Mouse (Mus musculus) liver, embryonic 14.5 days (tissue): ENCODE measurements around the gene Slc25a43. TPM values are rescaled to one million over a fixed set of nuclear protein-coding genes. Genes with fewer than 3 reads are reported as not detected.

ENCODE experiments used
- ATAC-seq: fragments of 200-750 bp; cut with Nextera tagmentation; 2 replicates; pipeline ENCODE4 v1.8.0; 2017; ENCODE audit warnings: moderate number of reproducible peaks, mild to moderate bottlenecking, moderate library complexity; ENCODE audit not compliant: insufficient read depth
- DNase-seq, 3 experiments: peaks; one replicate each; pipeline ENCODE4 v3.0.0-alpha.2; 2012 to 2013; ENCODE audit warnings: low read depth in 3 of 3, low spot score in 3 of 3
- H3K27ac ChIP-seq: fragments of 300-500 bp; sonication (generic); 2 replicates; pipeline ENCODE4 v1.5.1; 2014; ENCODE audit warnings: moderate library complexity, mild to moderate bottlenecking, control low read depth, inconsistent platforms
- H3K27me3 ChIP-seq: fragments of 300-500 bp; sonication (generic); 2 replicates; pipeline ENCODE4 v1.6.1; 2014; ENCODE audit warnings: mild to moderate bottlenecking, low read length, moderate library complexity; ENCODE audit not compliant: control insufficient read depth, insufficient read depth
- H3K36me3 ChIP-seq: fragments of 300-500 bp; sonication (generic); replicated peaks from 2 replicates; pipeline ENCODE4 v1.6.1; 2014; ENCODE audit warnings: low read depth; ENCODE audit not compliant: control insufficient read depth, insufficient read depth
- H3K4me1 ChIP-seq, 2 experiments: fragments of 200-500 bp in 1 of 2; fragments of 300-500 bp in 1 of 2; sonication (generic) in 1 of 2; replicated peaks; 2 replicates each; pipeline ENCODE4 v1.6.1; 2012 to 2014; ENCODE audit warnings: antibody characterized with exemption in 1 of 2, inconsistent platforms in 1 of 2, low read length in 1 of 2; ENCODE audit not compliant: control insufficient read depth in 2 of 2, insufficient read depth in 2 of 2
- H3K4me2 ChIP-seq: fragments of 300-500 bp; sonication (generic); 2 replicates; pipeline ENCODE4 v1.6.1; 2014; ENCODE audit warnings: low read depth, mild to moderate bottlenecking, control low read depth, moderate library complexity
- H3K4me3 ChIP-seq, 2 experiments: fragments of 200-500 bp in 1 of 2; fragments of 300-500 bp in 1 of 2; sonication (generic) in 1 of 2; 2 replicates each; pipeline ENCODE4 v1.5.1; 2012 to 2014; ENCODE audit warnings: low read depth in 2 of 2, low read length in 2 of 2, mild to moderate bottlenecking in 2 of 2, control low read depth in 1 of 2, inconsistent platforms in 1 of 2, moderate library complexity in 1 of 2; ENCODE audit not compliant: insufficient read depth in 1 of 2
- H3K9ac ChIP-seq: fragments of 300-500 bp; sonication (generic); replicated peaks from 2 replicates; pipeline ENCODE4 v1.6.1; 2014; ENCODE audit warnings: mild to moderate bottlenecking, control low read depth, moderate library complexity
- H3K9me3 ChIP-seq: fragments of 300-500 bp; sonication (generic); 2 replicates; pipeline ENCODE4 v1.6.1; 2016; ENCODE audit warnings: low read length, mixed read lengths; ENCODE audit not compliant: control insufficient read depth
- CTCF ChIP-seq: IDR thresholded peaks from 2 replicates; pipeline ENCODE4 v1.5.1; 2016; ENCODE audit warnings: antibody characterized with exemption, low read depth, control low read depth
- EP300 ChIP-seq: IDR thresholded peaks from 2 replicates; pipeline ENCODE4 v1.6.1; 2016; ENCODE audit warnings: antibody characterized with exemption, low read depth
- WGBS: fragments of 180-500 bp; shearing (Covaris S2); extraction: QIAGEN DNeasy Blood & Tissue Kit; methylation state at CpG from one replicate; pipeline ENCODE4 v1.1.7; 2014; ENCODE audit not compliant: insufficient replicate concordance; 5-methylcytosine and 5-hydroxymethylcytosine counted together
- polyA plus RNA-seq, 2 experiments: library from polyadenylated mRNA; depleted of rRNA in 1 of 2; stranded (reverse) in 1 of 2; unstranded in 1 of 2; fragments of >200 nt; fragmentation: Nextera tagmentation in 1 of 2; extraction: Ambion mirVana in 1 of 2; gene quantifications; 2 replicates each; pipeline versions ENCODE4 v1.2.1 to v1.2.3; 2012 to 2014

Slc25a43 gene
- polyA plus RNA-seq, 2 experiments, result 0.49 to 0.81 TPM

- ATAC-seq (peak; percentile 49; the same call in 1 of the 2 replicates), DNase-seq (no peak)
- H3K9me3 ChIP-seq, result no peaks in the 10 kb centered on the region
- H3K4me1 ChIP-seq, result peaks cover 0 to 7% of the 10 kb centered on the region in 2 experiments; a peak in 2 of 4 replicates
- 67% methylated on average over 8 of the region's 8 CpGs for WGBS
- no peaks in the 10 kb centered on the region for H3K27me3 ChIP-seq
- H3K4me2 ChIP-seq, result no peak overlapping the region
- TF ChIP-seq EP300 (no peak), CTCF (no peak)
- no peak overlapping the region for H3K27ac ChIP-seq
- no peak overlapping the region for H3K4me3 ChIP-seq
- H3K36me3 ChIP-seq, result no peaks in the 10 kb centered on the region
- no peak overlapping the region for H3K9ac ChIP-seq
Measured at GRCm38 (mm10) chrX:36814161-36814836, 70.8 kb downstream of the Slc25a43 start.

- Histone ChIP-seq H3K36me3 (no peaks in the 10 kb centered on the region), H3K9me3 (no peaks in the 10 kb centered on the region), H3K4me3 (no peak overlapping the region), H3K9ac (no peak overlapping the region), H3K4me1 (peaks cover 0 to 7% of the 10 kb centered on the region in 2 experiments; a peak in 2 of 4 replicates), H3K27me3 (no peaks in the 10 kb centered on the region), H3K4me2 (no peak overlapping the region), H3K27ac (no peak overlapping the region)
- no peak for ATAC-seq
- TF ChIP-seq CTCF (no peak), EP300 (no peak)
- 62% methylated on average over 4 of the region's 4 CpGs for WGBS
- DNase-seq, result no peak
Measured at GRCm38 (mm10) chrX:36815022-36815421, 71.6 kb downstream of the Slc25a43 start.

DNA sequence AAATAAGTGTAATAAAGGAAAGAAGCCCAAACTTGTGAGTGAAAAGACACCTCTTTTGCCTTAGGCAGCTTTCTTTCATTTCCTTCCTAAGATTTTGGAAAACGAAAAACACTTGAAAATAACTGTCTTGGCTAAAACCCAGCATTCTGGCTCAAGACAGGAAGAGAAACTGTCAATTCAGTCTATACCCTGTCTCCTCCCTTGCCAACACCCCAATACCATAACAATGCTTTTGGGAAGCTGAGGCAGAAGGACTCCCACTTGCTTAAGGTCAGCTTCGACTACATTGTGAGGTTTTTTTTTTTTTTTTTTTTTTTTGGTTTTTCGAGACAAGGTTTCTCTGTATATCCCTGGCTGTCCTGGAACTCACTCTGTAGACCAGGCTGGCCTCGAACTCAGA, 72.0 kb downstream of the Slc25a43 start:
- TF ChIP-seq EP300 (no peak), CTCF (no peak)
- WGBS, result 73% methylated on average over 3 of the region's 4 CpGs

DNA sequence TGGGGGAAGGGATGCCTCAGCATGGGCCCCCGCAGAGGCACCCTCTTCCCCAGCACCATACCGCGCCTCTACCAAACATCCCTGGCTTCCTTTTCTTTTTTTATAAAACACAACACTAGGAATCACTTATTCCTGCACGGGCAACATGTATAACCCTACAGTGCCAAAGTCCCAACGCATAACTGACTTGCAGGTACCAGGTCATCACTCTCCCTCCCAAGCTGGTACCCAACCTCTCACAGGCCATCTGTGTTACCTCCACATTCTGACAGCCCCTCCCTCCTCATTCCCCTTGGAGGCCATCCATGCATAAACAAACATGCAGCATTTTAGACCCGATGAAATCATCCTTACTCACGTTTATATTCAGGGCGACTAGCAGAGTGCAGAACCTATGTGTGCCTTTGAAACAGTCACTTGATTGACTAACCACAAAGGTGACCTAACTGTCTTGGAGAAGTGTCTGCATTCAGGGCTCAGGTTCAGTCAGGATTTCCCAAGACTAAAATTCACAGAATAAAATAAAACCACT, 73.0 kb downstream of the Slc25a43 start:
- Histone ChIP-seq H3K27ac (no peak overlapping the region), H3K27me3 (no peaks in the 10 kb centered on the region), H3K4me3 (no peak overlapping the region), H3K4me1 (peaks cover 0 to 7% of the 10 kb centered on the region in 2 experiments; a peak in 2 of 4 replicates), H3K9ac (no peak overlapping the region), H3K36me3 (no peaks in the 10 kb centered on the region), H3K4me2 (peak overlapping the region; percentile 58), H3K9me3 (no peaks in the 10 kb centered on the region)
- ATAC-seq (no peak), DNase-seq (no peak)
- TF ChIP-seq EP300 (no peak), CTCF (no peak)
- WGBS, result 49% methylated on average over 8 of the region's 8 CpGs

More for the DNA sequence above, 72.0 kb downstream of the Slc25a43 start:
- no peak overlapping the region for H3K4me3 ChIP-seq
- H3K4me2 ChIP-seq, result no peak overlapping the region
- DNase-seq, result no peak
- H3K27ac ChIP-seq, result no peak overlapping the region
- H3K9me3 ChIP-seq, result no peaks in the 10 kb centered on the region
- H3K9ac ChIP-seq, result no peak overlapping the region
- no peaks in the 10 kb centered on the region for H3K27me3 ChIP-seq
- no peaks in the 10 kb centered on the region for H3K36me3 ChIP-seq
- ATAC-seq, result no peak
- H3K4me1 ChIP-seq, result peaks cover 0 to 7% of the 10 kb centered on the region in 2 experiments; a peak in 2 of 4 replicates

GRCm38 (mm10) chrX:36816953-36817441, 73.5 kb downstream of the Slc25a43 start:
- Histone ChIP-seq H3K4me2 (peak overlapping the region; percentile 58), H3K4me1 (peaks cover 0 to 7% of the 10 kb centered on the region in 2 experiments; a peak in 2 of 4 replicates), H3K9me3 (no peaks in the 10 kb centered on the region), H3K27ac (no peak overlapping the region), H3K4me3 (peak overlapping the region; percentile 27 to 29; a peak in 3 of 4 replicates), H3K9ac (peak overlapping the region; percentile 35), H3K27me3 (no peaks in the 10 kb centered on the region), H3K36me3 (no peaks in the 10 kb centered on the region)
- WGBS, result 9% methylated on average over 10 of the region's 10 CpGs
- ATAC-seq, result peak; percentile 59
- no peak for DNase-seq
- no peak for TF ChIP-seq CTCF
